Mouse (Mus musculus): Measurements from ENCODE around the gene Map7d2.

GRCm38 (mm10) chrX:159521780-159522179 is 107.4 kb downstream of the Map7d2 start:
- TF ChIP-seq CTCF (IDR thresholded peaks at IDR 0.05; ENCODE audit: extremely low read depth, insufficient read depth, low read length) (no peak), POLR2A (IDR thresholded peaks at IDR 0.05; ENCODE audit: extremely low read depth, insufficient read depth, low read length) (no peak)

Data from cortical plate, adult 2 months (tissue).